Mouse (Mus musculus) erythroblast, adult 5-6 weeks (primary cell): ENCODE measurements at regions not wholly inside any gene's neighbourhood (a gene's known extent, or its start where the extent isn't known, plus 50 kb on each side); places are given as distances from the start of the nearest gene placed in this dataset.
"Not testable (repeated sequence)": the region's sequence is repeated elsewhere in the genome, so short reads cannot be mapped to it uniquely, and the experiment has no call there.

Experiments
- ATAC-seq: replicated peaks from 2 replicates; pipeline ENCODE4 v1.8.0; 2016; ENCODE audit warnings: moderate number of reproducible peaks, mild to moderate bottlenecking, moderate TSS enrichment, inconsistent platforms; ENCODE audit not compliant: poor library complexity, low FRiP score, severe bottlenecking

DNA sequence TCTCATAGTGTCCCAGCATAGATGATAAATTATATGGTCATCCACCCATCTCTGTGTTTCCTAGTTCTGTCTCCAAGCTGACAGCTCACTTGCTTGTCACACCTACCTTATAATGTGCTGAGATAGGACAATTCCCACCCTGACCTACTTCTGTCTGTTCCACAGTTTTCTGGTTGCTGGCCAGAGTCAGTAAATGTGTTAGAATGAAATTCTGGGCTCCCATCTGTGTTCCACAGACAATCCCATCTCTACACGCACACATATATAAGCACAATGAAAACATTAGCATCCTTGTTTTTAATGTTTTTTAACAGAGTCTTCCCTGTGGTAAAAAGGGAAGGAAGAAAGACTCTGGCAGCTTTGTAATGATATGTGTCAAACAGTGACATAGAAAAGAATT lies 165.5 kb upstream of the Plxna2 start:
- ATAC-seq = no peak

DNA sequence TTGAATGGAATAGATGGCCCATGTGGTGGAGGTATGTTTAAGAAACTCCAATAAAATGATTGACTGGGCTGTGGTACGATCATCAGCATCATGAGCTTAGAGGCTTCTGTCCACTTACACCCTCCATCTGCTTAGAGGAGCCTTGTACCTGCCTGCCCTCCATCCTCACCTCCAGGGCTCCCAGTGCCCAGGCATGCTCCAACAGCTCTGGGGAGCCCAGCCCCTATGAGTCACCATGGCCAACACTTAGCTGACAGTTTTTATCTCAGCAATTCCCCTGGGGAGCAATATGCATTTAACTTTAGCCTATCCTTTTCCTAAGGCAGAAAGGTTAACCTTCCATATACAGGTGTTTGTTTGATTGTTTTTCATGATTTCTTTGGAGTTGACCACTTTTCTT lies 174.3 kb upstream of the Plxna2 start:
- no peak for ATAC-seq

DNA sequence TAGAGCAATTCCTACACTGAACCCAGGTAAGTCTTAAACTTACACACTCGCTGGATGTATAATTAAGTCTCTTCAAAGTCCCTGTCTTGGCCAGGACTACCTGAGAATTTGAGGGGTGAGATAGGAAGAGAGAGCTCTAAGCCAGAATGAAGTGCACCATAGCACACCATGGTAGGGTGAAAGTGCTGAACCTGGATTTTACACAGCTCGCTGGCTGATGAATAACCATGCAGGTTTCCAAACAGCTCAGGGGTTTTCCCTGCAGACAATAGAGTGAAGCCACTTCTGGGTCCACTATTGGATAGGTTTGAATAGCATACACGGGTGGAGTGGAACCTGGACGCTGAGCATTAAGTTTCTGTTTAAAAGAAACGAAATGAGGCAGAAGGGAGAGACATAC lies 180.7 kb upstream of the Plxna2 start:
- ATAC-seq = no peak

DNA sequence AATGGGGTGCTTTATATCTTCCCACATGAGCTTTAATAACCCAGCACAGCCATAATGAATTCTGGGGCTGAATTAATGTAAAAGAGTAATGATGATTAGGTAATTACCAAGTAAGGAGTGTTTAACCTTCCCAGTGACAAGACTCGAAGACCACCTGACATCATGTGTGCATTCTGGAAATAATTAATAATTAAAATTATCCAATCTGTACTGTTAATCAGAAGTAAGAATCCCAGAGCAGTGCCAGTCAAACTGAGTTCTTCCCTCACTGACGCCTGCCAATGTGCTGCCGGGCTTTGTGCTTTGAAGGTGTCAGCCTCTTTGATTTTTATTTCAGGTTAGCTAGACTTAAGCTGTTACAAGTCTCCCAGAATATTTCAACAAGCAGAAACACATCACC lies 183.0 kb upstream of the Plxna2 start:
- ATAC-seq = no peak

DNA sequence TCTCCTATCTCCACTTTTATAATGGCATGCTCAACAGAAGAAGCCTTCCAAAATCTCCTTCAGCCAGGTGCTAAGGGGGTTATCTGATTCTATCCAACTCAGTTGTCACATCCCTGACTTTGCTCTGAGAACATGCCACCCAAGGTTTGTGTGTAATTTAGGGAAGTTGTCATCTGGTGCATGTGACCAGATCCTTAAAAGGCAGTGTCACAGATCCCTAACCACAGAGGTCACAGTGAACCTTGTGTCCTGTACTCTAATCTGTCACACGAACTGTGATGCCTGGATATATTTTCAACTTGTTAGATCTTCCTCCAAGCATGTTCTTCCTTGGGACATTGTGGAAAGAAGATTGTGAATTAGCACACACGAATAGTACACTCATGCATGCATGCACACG lies 189.4 kb upstream of the Plxna2 start:
- no peak for ATAC-seq

DNA sequence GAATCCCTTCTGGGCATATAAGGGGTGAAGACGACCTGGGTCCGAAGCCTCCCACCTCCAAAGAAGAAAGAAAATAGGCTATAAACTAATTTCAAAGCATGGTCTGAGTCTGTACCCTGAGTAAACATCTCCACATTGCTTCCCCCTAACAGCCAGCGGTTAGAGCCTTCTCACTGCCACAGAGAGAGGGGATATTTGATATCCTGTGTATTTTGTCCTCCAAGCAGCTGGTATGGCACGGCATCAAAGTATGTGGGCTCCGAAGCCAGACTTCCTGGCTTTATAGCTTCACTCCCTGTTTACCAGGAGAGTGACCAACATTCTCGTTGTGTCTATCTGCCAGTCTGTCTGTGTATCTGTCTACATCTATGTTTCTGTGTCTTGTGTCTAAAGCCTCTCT lies 191.7 kb upstream of the Plxna2 start:
- ATAC-seq = no peak

DNA sequence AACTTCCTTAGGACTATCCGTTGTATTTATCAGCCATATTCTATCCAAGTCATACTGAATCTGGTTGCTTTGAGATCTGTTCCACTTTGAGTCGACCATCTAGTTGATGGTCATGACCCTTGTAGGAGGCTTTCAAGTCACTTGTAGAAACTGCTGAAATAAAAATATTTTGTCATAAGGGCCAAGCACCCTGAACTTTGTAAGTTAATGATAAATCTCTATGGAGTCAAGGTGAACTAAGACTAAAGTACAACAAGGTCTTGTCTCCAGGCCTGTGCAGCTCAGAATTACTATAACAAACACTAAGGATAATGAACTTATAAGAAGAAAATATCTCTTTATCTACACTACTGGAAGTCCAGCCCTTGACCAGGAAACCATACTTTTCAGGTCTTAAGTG lies 193.8 kb upstream of the Plxna2 start:
- no peak for ATAC-seq

DNA sequence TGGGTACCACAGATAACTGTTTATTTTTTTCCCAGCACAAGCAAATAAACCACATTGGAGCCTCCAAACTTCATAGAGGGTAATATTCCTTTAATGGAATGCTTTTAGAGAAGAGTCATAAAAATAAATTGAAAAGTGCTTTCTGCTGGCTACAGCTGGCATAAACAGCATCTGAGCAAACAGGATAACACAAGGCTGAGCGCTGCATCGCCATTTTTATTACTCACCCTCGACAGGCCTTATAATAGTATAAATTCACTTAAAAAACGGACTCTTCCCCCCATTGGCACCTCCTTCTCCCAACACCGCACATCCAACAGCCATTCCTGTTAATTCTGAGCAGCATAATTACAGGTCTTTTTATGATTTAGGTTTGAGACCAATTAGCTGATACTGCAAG lies 205.8 kb upstream of the Plxna2 start:
- no peak for ATAC-seq

DNA sequence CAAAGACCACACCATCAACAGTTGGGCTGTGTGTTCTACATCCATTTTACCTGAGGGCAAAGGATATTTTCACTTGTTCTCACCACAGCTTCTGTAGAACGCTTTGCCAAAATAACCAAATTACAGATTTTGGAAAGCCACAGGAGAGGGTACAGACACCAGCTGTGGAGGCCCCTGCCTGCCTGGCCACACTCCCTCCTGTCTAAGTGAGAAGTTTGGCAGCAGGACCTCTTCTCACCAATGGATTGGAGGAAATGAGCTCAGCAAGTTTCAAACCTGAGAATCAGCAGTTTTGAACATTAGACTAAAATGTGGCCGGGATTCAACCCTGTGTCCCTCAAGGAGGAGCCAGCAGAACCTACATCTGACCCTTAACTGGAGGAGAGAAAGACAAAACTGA lies 206.2 kb upstream of the Plxna2 start:
- no peak for ATAC-seq

DNA sequence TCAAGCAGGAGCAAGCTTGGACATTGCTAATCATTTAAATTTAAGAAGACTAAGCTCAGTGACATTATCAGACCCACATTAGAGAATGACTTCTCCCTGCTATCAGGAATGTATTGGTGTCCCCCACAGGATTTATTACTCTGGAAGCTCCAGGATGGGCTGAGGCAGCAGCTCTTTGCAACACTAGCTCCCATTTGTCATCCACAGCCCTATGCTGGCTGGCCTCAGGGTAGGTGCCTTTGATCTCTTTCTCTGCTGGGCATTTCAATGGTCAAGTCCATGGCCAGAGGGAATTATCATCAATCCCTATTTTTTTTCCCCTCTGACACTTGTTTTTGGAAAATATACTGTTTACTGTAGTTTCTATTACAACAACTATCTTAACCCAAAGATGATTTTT lies 218.7 kb upstream of the Plxna2 start:
- no peak for ATAC-seq

DNA sequence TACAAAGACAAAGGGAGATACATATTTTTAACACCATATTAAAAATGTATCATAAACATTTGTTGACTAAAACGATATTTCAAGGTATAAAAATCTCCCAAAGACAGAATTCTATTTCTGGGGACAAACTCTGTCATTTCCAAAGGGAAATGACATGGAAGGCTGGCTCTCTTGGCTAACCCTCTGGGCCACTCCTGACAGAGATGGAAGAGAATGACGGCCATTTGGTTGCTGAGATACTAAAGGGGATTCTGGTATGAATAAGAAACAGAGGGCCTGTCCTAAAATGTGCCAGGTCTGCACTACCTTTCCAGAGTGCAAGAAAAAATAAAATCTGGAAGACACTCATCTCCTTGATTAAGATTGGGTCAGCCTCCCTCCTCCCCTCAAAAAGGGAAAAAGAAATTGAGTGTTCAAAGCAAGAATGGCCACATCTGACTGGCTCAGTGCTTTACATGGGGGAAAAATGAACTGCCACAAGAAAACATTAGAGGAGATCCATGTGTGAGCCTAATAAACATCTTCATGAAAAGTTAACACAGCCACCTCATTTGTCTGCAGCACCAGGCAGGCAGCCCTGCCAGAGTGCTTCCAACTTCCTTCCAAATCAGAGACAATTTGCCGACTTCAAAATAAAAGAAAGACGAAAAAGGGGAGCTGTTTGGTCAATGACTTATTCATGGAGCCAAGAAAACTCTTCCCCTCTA lies 221.1 kb upstream of the Plxna2 start:
- ATAC-seq = no peak

DNA sequence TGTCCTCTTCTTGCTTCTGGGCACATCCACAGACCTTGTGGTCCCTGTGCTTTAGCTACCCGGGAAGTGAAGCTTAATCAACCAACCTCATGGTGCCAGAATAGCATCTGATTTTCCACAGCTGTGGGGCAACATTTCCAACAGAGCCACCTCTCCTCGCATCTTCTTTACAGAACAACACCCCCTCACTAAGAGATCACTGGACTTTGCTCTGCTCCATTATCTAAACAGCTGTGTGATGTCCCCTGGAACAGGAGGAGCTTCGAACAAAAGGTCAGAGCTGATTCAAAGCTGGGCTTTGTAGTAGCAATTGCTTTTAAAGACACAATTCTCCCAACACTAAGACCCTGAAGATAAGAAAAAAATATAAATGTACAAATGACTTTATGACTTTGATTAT lies 224.3 kb upstream of the Plxna2 start:
- ATAC-seq = no peak

DNA sequence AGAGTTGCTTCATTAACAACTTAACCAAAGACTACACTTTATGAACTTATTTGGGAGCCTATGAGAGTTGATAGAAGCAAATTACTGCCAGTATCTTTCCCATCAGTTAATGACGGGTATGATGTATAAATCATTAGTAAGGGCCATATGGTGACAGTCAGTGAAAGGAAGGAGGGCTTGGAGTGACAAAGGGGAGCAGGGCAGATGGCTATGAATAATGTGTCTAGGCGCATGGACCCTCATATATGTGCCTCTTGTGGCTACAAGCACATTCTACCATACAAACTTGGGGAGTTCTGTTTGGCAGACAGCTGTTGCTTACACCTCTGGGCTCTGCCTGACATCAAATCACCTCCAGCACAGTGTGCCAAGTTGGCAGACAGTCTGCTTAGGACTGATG lies 227.8 kb upstream of the Plxna2 start:
- no peak for ATAC-seq

DNA sequence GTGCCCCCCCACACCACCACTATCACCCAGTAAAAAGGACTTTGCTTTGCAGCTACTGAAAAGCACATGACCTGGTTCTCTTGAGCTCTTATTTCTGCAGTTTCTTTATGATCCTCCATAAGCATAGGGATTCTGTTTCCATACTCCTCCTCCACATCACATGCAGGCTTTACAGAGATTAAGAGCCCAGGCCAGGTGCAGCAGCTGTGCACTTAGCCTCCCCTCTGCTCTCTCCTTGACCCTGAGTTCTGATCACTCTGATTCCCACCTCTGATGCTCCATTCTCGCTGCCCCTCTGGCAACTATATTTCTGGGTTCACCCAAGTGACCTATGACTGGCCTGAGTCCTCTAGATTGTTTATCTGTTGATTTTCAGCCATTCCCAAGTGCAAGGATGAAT lies 239.9 kb upstream of the Plxna2 start:
- ATAC-seq = no peak

DNA sequence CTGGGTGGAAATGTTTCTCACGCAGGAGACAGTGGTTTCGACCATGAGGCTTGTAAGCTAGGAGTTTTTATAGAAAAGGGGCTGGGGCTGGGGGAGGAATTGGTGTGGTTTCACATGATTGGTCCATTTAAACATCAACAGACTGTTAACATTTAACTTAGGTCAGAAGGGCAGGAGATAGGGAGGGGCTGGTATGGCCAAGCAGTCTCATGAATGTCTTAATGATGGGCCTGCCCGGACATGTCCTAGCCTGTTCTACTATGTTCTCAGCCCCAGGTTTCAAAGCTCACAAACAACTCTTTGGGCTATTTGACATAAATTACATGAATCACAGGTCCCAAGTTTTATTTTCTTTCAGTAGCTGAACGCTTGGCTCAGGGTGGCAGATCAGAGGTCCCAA lies 244.5 kb upstream of the Plxna2 start:
- ATAC-seq = not testable (repeated sequence)

DNA sequence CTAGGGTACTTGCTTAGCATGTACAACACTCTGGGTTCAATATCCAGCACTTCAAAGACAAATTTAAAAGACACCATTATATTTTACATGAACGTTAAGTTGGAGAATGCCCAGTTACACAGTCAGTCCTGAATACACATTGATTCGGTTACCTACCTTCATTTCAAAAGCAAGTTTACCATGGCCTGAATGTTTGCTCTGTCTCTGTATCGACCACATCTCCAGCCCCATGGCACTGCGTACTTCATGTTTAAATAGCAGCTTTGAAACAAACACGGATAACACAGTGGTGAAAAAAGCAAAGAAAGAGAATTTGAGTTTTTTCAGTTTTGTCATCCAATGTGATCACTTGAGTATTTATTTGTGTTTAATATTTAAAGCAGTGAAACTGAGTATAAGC lies 254.1 kb upstream of the Plxna2 start:
- no peak for ATAC-seq

DNA sequence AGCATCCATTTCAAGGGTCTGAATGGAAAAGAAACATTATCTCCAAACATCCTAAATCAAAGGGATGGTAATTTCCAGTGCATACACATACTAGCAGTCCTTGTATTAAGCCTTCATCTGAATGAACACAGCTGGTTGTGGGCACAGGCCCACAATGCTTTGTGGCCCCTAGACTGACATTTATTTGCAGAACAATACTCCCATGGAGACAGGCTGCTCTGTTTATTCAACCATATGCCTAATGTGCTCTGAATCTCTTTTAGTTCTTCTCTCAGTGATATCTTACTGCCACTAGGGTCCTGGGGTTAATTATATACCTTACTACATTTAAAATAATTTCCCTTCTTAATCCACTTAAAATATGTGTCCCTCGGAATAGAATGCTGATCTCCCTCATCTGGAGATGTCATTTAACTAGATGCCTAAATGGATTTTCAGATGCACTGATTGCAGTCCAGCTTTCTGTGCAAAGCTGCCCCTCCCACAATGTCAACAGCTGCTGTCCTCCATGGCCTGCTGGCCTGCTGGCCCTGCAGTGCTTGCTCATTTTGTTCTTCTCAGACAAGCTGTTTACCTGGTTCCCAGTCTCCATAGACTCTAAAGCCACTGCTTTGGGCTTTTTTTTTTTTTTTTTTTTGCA lies 254.8 kb upstream of the Plxna2 start:
- no peak for ATAC-seq

DNA sequence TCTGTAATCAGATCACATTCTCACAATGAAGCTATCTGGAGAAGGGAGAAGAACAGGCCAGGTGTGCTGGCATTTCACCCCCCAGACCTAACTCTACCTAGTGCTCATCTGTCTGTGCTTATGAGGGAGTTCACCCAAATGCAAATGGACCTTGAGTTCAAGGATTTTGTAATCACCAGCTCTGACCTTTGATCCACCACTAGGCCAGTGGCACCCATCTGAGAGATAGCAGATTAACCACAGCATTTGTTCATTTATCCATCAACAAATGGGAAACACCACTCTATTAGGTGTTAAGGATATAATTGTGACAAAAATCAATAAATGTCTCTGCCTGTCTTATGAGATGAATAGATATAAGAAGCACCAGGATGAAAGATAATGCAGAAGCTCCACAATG lies 255.7 kb upstream of the Plxna2 start:
- no peak for ATAC-seq

DNA sequence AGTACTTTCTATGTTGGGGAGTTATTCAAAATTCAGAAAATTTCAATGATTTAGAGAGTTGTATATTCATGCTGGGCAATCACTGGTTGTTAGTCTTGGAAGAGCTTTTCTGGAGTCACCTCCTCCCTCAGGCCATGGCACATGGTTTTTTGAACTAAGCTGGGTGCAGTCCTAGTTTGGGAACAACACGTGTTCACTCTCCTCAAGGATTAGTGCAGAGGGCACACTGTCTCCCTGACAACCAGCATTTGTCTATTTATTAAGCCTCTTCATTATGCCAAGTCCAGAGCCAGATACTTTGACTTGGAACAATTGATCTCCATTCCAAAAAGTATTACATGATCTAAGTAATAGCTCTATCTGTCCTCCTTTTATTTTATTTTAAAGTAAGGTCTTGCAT lies 256.7 kb upstream of the Plxna2 start:
- ATAC-seq = no peak

DNA sequence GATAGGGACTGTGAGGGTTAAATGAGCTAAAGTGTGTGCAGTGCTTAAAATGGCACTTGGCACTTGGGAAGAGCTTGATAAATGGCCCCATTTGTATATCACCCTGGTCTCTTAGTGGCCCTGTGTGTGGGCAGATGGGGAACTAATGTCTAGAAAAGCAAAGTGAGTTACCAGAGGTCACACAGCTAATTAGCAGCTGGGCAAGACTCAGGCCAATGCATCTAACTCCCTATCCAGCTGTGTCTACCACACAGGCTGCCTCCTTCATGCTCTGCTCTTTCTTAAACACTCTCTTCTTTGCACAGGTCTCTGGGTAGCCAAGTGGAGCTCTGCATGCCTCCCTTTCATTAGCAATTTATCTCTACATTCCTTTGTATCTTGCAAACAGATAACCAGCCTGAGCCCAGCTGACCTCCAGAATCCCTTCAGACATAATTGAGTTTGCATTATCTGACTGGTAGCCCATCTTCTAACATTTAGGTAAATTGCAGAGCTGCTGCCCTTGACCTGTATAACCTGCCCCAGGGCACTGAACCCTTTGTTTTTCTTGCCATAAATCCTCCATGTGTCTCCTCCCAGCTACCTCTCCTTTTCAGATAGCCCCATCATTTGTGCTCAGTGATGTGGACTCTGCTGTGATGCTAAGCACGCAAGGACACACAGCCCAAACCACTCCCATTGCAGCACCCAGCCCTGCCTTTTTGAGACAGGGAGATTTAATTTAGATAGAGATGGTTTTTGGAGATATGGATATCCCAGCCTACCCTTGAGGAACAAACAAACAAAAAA lies 263.5 kb upstream of the Plxna2 start:
- no peak for ATAC-seq

DNA sequence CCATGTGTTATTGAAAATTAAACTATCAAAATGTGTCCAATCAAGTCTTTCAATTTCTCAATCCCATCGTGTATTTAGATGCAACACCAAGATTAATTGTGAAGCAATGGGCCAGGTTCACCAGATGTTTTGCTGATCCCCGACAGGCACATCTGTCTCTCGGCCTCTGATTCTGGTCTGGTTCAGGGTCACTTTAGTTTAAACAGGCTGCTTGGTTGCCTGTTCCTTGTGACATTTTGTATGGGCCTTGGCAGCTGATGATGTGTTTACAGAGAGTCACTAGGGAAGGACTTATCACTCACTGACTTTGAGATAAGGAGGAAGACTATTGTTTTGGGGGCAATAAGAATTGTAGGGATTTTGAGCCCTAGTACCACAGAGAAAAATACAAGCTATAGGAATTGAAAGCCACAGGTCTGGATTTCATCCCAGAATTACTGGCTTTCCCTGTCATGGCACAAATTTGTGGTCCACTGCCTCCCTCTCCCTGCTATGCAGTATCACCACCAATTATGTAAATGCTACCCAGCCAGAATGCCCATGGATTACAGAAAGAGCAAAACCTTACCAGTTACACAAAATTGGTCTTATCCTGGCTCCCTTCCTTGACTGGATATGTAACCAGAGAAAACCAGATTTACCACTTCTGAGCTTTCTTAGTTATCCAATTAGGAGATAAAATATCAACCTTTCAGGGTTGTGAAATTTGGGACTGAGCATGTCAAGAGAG lies 272.5 kb upstream of the Plxna2 start:
- no peak for ATAC-seq
